Mouse (Mus musculus): ENCODE measurements around the gene Clstn2. TPM values are rescaled to one million over a fixed set of nuclear protein-coding genes. Genes with fewer than 3 reads are reported as not detected.

Gene Clstn2
- polyA plus RNA-seq, 1 experiment from 2014 or later: 7.4 TPM

DNA sequence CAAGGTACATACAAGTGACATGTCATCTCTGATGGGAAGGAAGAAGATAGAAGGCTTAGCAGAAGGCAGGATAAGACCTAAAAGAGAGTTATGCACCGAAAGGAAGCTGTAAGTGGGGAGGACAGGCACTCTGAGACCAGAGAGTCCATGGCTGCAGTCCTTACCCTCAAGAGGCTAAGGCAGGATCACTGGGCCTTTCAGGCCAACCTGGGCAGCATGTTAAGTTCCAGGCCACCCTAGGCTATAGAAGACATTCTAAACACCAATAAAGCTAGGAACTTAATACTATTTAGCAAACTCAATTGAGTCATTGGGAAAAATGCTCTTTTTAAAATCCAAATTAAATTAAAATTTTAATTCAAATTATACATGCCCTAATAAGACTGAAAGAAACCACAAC is 258.0 kb downstream of the Clstn2 start:
- ATAC-seq: no peak

DNA sequence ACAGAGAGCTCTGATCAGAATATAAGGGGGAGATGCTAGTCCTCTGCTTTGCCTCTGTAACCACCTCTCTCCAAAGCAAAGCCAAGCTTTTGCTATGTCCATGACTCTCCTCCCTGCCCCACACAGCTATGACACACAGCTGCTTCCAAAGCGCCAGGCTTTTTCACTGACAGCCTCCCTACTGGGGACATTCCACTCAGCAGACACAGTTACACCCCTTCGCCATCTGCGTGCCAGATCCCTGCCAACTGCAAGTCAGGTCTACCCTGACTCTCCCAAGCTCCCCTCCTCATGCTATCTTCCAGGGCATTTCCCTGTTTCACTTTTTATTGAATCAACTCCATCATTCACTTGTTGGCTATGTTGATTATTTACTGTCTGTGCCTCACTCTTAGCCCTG is 259.1 kb downstream of the Clstn2 start:
- ChIA-PET CTCF (interaction anchor here (0.6 kb wide), 1 partner anchor 780 kb away, joined by 3 read pairs; no protein-coding TSS in a partner anchor), POLR2A (no interaction called here)
- no peak for TF ChIP-seq CTCF (IDR thresholded peaks at IDR 0.05)
- DNase-seq (ENCODE audit: low read depth, low spot score): no peak
- in situ Hi-C loops (cut with MboI; ENCODE audit: low pct_unique_long_range_greater_than_20kb): no loop called here
- ATAC-seq: no peak
- no peaks in the 10 kb centered on the region for H3K27me3 ChIP-seq

More for the DNA sequence above, 258.0 kb downstream of the Clstn2 start:
- CTCF ChIA-PET: interaction anchor here (1.2 kb wide), 1 partner anchor 8 kb away, joined by 3 read pairs; no protein-coding TSS in a partner anchor
- H3K27me3 ChIP-seq: no peaks in the 10 kb centered on the region
- no peak for DNase-seq (ENCODE audit: low read depth, low spot score)
- no peak for TF ChIP-seq CTCF (IDR thresholded peaks at IDR 0.05)
- POLR2A ChIA-PET: no interaction called here
- in situ Hi-C loops (cut with MboI; ENCODE audit: low pct_unique_long_range_greater_than_20kb): no loop called here

DNA sequence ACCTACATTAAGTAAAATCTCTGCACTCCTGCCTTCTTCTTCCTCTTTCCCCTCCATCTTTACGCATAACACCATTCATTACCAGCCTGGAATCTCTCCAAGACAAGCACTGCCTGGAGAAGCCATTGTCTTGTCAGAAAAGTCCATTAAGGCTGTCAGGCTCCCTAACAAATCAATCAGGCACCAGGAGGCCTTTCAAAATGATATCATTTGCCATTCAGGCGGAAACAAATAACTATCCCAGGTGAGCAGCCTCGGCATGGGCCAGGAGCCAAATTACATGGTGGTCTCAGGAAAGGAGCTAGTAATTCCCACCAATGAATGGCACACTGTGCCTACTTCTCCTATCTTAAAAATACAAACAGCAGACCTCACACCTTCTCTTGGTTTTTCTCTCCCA is 260.6 kb downstream of the Clstn2 start:
- TF ChIP-seq CTCF (IDR thresholded peaks at IDR 0.05): no peak
- CTCF ChIA-PET: interaction anchor here (0.6 kb wide), 1 partner anchor 52 kb away, joined by 4 read pairs; no protein-coding TSS in a partner anchor
- in situ Hi-C loops (cut with MboI; ENCODE audit: low pct_unique_long_range_greater_than_20kb): no loop called here

DNA sequence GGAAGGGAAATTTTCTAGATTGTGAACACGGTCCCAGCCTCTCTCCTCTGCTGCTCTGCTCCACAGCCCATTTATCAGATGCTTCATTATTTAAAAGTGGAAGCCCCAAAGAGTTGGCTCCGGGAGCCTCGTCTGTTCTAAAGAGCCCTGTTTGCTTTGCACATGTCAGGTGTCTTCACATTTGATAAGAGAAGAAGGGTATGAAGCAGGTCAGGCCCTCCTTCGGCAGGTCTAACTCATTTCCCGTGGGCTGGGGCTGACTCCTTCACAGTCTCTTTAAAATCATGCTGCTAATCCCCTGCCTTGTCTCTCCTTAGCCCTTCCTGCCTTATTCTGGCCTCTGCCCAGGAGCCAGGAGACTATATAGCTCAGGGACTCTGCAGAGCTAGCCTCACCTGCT is 263.6 kb downstream of the Clstn2 start:
- in situ Hi-C loops (cut with MboI; ENCODE audit: low pct_unique_long_range_greater_than_20kb): no loop called here
- H3K27me3 ChIP-seq: no peaks in the 10 kb centered on the region
- POLR2A ChIA-PET: no interaction called here
- no peak for TF ChIP-seq CTCF (IDR thresholded peaks at IDR 0.05)
- no peak for DNase-seq (ENCODE audit: low read depth, low spot score)
- no peak for ATAC-seq
- CTCF ChIA-PET: no interaction called here

More for the DNA sequence above, 260.6 kb downstream of the Clstn2 start:
- no peaks in the 10 kb centered on the region for H3K27me3 ChIP-seq
- DNase-seq (ENCODE audit: low read depth, low spot score) (no peak), ATAC-seq (no peak)
- POLR2A ChIA-PET: no interaction called here

DNA sequence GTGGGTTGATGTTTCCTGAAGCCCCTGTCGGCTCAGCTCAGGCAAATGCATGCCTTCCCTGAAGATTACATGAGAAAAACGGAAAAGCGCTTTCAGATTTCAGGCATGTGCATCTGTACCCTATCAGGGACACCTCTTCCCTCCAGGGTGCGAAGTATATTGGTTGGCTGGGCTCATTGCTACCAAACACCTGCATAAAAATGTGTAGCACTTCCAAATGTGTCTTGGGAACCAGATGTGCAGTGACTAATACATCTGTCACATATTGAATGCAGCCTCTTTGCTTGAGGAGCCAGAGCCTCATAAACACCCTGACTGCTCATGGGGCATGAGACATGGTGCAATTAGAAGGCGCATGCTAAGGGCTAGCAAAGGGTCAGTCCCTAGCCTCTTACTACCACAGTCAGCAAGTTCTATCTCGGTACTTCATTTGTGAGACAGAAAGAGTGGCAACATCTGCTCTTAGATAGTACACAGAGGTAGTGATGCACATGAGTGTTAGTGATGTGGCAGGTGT is 267.7 kb downstream of the Clstn2 start:
- no peak for ATAC-seq
- POLR2A ChIA-PET: no interaction called here
- DNase-seq (ENCODE audit: low read depth, low spot score): no peak
- no peaks in the 10 kb centered on the region for H3K27me3 ChIP-seq
- in situ Hi-C loops (cut with MboI; ENCODE audit: low pct_unique_long_range_greater_than_20kb): no loop called here
- TF ChIP-seq CTCF (IDR thresholded peaks at IDR 0.05): no peak
- CTCF ChIA-PET: no interaction called here

DNA sequence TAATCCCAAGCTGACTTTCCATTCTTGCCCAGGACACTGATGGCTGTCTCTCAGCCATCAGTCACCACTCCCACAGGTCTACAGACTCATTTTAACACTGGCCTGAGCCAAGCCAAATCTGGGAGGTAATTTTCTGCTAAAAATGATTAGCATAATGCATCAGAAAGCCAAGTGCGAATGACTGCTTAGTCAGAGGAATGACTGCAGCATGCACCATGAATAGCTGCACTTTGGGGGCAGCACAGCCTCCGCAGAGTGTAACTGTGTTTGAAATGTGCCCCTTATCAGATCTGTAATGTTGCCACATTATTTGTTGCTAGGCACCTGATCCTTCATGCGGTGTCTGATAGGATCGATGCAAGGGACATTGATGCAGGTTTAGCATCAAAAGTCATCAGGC is 269.9 kb downstream of the Clstn2 start:
- ChIA-PET POLR2A (no interaction called here), CTCF (no interaction called here)
- in situ Hi-C loops (cut with MboI; ENCODE audit: low pct_unique_long_range_greater_than_20kb): no loop called here
- no peak for TF ChIP-seq CTCF (IDR thresholded peaks at IDR 0.05)
- DNase-seq (ENCODE audit: low read depth, low spot score) (no peak), ATAC-seq (no peak)
- H3K27me3 ChIP-seq: no peaks in the 10 kb centered on the region

DNA sequence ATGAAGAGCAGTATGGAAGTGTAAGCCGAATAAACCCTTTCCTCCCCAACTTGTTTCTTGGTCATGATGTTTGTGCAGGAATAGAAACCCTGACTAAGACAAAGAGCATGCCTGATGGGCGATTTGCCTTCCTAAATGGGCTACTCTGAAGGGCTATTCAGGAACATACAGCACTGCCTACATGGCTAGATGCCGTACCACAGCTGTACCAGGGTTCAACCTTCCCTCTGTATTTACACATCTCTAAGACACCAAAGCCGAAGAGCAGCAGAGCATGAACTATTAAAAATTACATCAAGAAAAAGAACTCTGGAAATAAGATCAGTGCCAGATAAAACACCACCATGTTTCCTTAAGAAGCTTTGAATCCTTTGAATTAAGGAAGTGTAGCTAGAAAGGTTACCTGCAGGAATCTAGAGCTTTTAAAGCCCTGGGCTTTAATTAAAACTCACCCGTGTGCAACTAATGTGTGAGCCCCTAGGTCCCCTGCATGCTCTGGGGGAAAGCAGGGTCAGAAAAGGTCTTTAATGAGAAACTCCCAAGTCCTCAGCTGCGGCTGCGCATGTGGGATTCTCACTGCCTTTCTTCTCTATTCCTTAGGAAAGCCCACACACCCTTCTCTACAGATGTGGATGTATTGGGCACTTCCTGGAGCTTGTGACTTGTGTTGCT is 277.2 kb downstream of the Clstn2 start:
- H3K27me3 ChIP-seq: no peaks in the 10 kb centered on the region
- TF ChIP-seq CTCF (IDR thresholded peaks at IDR 0.05): no peak
- POLR2A ChIA-PET: no interaction called here
- in situ Hi-C loops (cut with MboI; ENCODE audit: low pct_unique_long_range_greater_than_20kb): no loop called here
- CTCF ChIA-PET: interaction anchor here (1.1 kb wide), 1 partner anchor 20 kb away, joined by 3 read pairs; no protein-coding TSS in a partner anchor
- DNase-seq (ENCODE audit: low read depth, low spot score): peak; percentile 15
- no peak for ATAC-seq

DNA sequence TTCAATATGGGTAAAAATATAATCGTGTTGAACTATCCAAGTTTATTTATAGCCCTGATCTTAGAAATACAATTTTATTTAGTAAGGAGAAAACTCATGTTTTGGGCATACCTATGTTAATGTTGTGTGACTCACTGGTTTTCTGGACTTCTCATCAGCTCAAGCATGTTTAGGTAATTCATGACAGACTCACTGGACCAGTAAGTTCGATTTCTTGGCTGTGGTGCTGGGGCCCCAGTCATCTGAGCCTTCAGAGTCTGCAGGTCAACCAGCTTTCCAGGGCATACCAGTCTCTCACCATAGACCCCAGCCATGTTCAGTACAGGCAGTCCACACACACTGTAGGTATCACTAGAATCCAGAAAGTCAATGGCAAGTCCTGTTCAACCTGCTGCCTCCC is 279.3 kb downstream of the Clstn2 start:
- POLR2A ChIA-PET: no interaction called here
- CTCF ChIA-PET: no interaction called here
- no peaks in the 10 kb centered on the region for H3K27me3 ChIP-seq
- no peak for TF ChIP-seq CTCF (IDR thresholded peaks at IDR 0.05)
- peak; percentile 22 for DNase-seq (ENCODE audit: low read depth, low spot score)
- peak; percentile 72 for ATAC-seq
- in situ Hi-C loops (cut with MboI; ENCODE audit: low pct_unique_long_range_greater_than_20kb): no loop called here

DNA sequence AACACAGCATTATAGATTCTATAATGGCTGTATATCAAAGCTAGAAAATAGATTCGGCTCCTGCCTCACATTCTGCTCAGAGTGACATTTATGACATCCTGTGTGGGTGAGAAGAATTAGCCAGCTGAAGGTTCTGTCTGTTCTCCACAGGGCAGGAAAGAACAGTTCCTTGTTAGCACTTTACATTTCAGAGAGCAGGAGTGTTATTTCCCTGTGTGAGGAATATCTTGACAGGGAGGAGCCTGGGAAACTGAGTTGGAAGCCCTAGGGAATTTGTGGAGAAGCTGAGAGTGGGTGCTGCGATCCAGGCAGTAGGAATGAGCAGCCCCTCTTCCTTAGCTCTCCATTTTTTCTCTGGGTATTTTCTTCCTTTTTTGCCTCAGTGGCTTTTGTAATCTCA is 286.4 kb downstream of the Clstn2 start:
- CTCF ChIA-PET: interaction anchor here (0.8 to 2.1 kb wide), 3 partner anchors 11 to 36 kb away, joined by 3 to 6 read pairs (median 3); no protein-coding TSS in a partner anchor
- TF ChIP-seq CTCF (IDR thresholded peaks at IDR 0.05): no peak
- POLR2A ChIA-PET: no interaction called here

DNA sequence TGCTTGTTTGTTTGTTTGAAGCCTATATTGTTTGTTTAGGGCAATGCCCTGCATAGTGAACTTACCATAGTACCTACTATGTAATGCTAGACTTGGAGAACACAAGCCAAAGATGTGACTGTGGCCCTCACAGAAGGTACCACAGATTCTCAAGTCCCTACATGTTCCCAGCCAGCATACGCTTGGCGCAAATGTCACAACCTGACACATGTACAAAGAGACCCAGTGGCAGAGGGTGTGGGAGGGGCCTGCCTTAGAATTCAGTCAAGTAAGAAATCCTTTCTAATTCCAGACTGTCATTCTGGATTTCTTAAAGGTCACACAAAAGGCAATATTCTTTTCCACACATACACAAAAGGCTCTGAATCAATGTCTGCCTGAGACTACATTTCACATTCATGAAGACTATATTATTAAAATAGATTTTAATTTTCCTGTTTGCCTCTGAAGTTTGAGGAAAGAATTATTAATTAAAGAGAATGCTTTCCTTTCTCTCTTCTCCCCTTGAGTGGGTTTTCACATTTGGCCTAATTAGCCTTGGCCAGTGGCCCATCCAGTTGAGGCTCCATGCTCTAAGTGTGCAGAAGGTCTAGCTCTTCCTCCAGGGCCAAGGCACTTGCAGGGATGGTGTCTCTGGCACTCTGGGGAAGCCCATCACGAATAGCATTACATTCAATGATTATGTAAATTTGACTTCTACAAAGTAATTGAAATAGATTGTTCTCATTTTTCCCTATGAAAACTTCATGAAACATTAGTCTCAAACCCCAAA is 305.1 kb downstream of the Clstn2 start:
- DNase-seq (ENCODE audit: low read depth, low spot score) (no peak), ATAC-seq (no peak)
- in situ Hi-C loops (cut with MboI; ENCODE audit: low pct_unique_long_range_greater_than_20kb): no loop called here
- CTCF ChIA-PET: no interaction called here
- POLR2A ChIA-PET: no interaction called here
- no peaks in the 10 kb centered on the region for H3K27me3 ChIP-seq
- TF ChIP-seq CTCF (IDR thresholded peaks at IDR 0.05): no peak

More for the DNA sequence above, 286.4 kb downstream of the Clstn2 start:
- DNase-seq (ENCODE audit: low read depth, low spot score) (no peak), ATAC-seq (no peak)
- H3K27me3 ChIP-seq: no peaks in the 10 kb centered on the region
- in situ Hi-C loops (cut with MboI; ENCODE audit: low pct_unique_long_range_greater_than_20kb): no loop called here

DNA sequence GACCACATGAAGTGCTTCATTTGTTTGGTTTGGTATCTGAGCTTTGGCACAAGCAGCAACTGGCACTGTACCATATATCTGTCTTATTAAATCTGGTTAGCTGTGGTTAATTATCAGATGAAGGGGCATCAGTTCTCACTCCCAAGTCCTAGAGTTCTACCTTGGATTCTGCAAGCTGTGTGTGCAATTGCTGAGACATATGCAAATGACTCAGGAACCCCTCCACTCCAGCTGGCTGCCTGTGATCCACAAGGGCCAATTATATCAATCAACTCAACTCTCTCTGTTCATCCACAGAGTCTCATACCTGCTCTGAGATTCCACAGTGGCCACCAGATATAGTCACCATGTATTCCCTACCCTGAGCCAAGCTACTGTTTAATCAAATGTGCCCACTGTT is 315.3 kb downstream of the Clstn2 start:
- no peak for DNase-seq (ENCODE audit: low read depth, low spot score)
- CTCF ChIA-PET: no interaction called here
- ATAC-seq: no peak
- no peak for TF ChIP-seq CTCF (IDR thresholded peaks at IDR 0.05)
- in situ Hi-C loops (cut with MboI; ENCODE audit: low pct_unique_long_range_greater_than_20kb): no loop called here
- H3K27me3 ChIP-seq: no peaks in the 10 kb centered on the region
- POLR2A ChIA-PET: no interaction called here

Measured in Patski (cell line).